Mouse (Mus musculus) small intestine, adult 2 months (tissue): ENCODE measurements around the gene Nrg3. TPM values are rescaled to one million over a fixed set of nuclear protein-coding genes. Genes with fewer than 3 reads are reported as not detected.

Experiments
- H3K27ac ChIP-seq: fragments of 200-500 bp; 2 replicates; pipeline ENCODE4 v1.5.1; 2012; ENCODE audit warnings: low read depth, low read length, control low read depth, inconsistent platforms; ENCODE audit not compliant: insufficient read depth
- H3K27me3 ChIP-seq: fragments of 200-500 bp; 2 replicates; pipeline ENCODE4 v1.6.1; 2012; ENCODE audit warnings: mild to moderate bottlenecking, moderate library complexity, low read length, inconsistent platforms; ENCODE audit not compliant: control insufficient read depth, insufficient read depth
- H3K36me3 ChIP-seq: fragments of 200-500 bp; 2 replicates; pipeline ENCODE4 v1.6.1; 2012; ENCODE audit warnings: mild to moderate bottlenecking, low read length, control low read depth, inconsistent platforms; ENCODE audit not compliant: control insufficient read depth, insufficient read depth
- H3K4me1 ChIP-seq: fragments of 200-500 bp; 2 replicates; pipeline ENCODE4 v1.6.1; 2012; ENCODE audit warnings: low read length, inconsistent platforms, mixed read lengths; ENCODE audit not compliant: control insufficient read depth, insufficient read depth, insufficient read length
- H3K4me3 ChIP-seq: fragments of 200-500 bp; 2 replicates; pipeline ENCODE4 v1.5.1; 2012; ENCODE audit warnings: low read depth, mild to moderate bottlenecking, control low read depth, inconsistent platforms, low read length, moderate library complexity
- CTCF ChIP-seq: fragments of 200-500 bp; IDR thresholded peaks from 2 replicates; pipeline ENCODE4 v1.5.1; 2012; ENCODE audit warnings: low read depth, mild to moderate bottlenecking, control low read depth, inconsistent platforms, low read length, moderate library complexity, mixed read lengths; ENCODE audit not compliant: insufficient replicate concordance, insufficient read length; ENCODE audit errors: extremely low read depth
- POLR2A ChIP-seq: fragments of 200-500 bp; IDR thresholded peaks from 2 replicates; pipeline ENCODE4 v1.6.1; 2012; ENCODE audit warnings: low read depth, mild to moderate bottlenecking, control low read depth, inconsistent platforms, low read length, moderate library complexity
- WGBS: fragments of 180-500 bp; shearing (Covaris S2); methylation state at CpG from one replicate; pipeline ENCODE4 v1.1.7; 2018; 5-methylcytosine and 5-hydroxymethylcytosine counted together
- polyA plus RNA-seq: library from polyadenylated mRNA; depleted of rRNA; stranded (reverse); fragments of >200 nt; gene quantifications from 2 replicates; pipeline ENCODE4 v1.2.3, GENCODE M21; 2012

The Nrg3 gene
- polyA plus RNA-seq, 1 experiment, result 0.18 TPM

GRCm38 (mm10) chr14:38959367-38959766 is 513.5 kb downstream of the Nrg3 start:
- no peak overlapping the region for H3K27ac ChIP-seq
- TF ChIP-seq CTCF, result no peak
- TF ChIP-seq POLR2A, result no peak
- no peak overlapping the region for H3K4me3 ChIP-seq
- H3K36me3 ChIP-seq, result no peaks in the 10 kb centered on the region
- no peaks in the 10 kb centered on the region for H3K27me3 ChIP-seq
- WGBS, result 75% methylated on average over 7 of the region's 7 CpGs
- H3K4me1 ChIP-seq, result no peaks in the 10 kb centered on the region

DNA sequence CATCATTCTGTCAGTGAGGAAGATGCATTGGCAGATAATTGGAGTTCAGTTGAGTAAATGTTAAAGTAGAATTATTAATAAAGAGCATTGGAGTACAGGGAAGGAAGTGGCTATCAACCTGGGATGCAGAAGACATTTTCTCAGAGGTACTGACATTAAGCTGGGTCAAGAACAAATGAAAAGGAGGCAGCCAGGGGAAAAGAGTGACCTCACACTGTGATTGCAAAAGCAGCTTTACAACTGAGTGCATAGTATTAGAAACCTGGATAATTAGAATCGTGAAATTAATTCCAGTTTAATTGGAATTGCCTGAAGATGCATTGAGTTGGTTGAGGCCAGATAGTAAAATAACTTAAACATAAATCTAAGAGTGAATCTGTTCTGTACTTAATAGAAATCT is 535.4 kb downstream of the Nrg3 start:
- 65% methylated on average over 1 of the region's 1 CpGs for WGBS
- H3K27me3 ChIP-seq, result no peaks in the 10 kb centered on the region
- no peaks in the 10 kb centered on the region for H3K36me3 ChIP-seq
- H3K4me1 ChIP-seq, result no peaks in the 10 kb centered on the region
- no peak overlapping the region for H3K4me3 ChIP-seq
- TF ChIP-seq CTCF, result no peak
- TF ChIP-seq POLR2A, result no peak
- H3K27ac ChIP-seq, result no peak overlapping the region

DNA sequence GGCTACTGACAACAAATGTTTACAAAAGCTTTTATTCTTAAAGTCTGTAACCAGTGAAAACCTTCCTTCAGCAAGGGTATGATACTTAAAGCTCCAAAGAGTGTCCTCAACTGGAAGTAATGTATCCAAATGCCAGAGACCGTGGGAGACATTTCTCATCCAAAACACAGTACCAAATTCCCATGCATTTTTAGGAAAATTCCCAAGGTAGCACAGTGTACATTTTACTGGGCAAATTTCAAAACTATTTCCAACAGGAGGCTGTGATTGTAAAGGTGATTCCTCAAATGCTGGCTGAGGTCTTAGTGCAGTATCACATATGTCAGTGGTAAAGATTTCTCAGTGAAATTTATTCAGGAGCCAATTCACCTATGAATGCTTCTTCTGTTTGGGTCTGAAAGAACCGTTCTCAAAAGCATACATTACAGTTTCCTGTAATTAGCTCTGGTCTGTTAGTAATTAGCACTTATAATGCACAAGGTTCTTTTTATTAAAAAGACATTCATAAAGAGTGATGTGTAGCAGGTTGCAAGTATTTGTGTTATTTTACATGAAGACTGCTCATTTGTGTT is 536.3 kb downstream of the Nrg3 start:
- Histone ChIP-seq H3K4me1 (no peaks in the 10 kb centered on the region), H3K27ac (no peak overlapping the region), H3K4me3 (no peak overlapping the region), H3K27me3 (no peaks in the 10 kb centered on the region), H3K36me3 (no peaks in the 10 kb centered on the region)
- WGBS, result 65% methylated on average over 2 of the region's 2 CpGs
- TF ChIP-seq POLR2A, result no peak
- no peak for TF ChIP-seq CTCF

GRCm38 (mm10) chr14:38923652-38924051 is 549.2 kb downstream of the Nrg3 start:
- H3K4me3 ChIP-seq, result no peak overlapping the region
- WGBS, result 80% methylated on average over 1 of the region's 1 CpGs
- H3K27ac ChIP-seq, result no peak overlapping the region
- H3K4me1 ChIP-seq, result no peaks in the 10 kb centered on the region
- TF ChIP-seq CTCF (no peak), POLR2A (no peak)
- H3K27me3 ChIP-seq, result no peaks in the 10 kb centered on the region
- no peaks in the 10 kb centered on the region for H3K36me3 ChIP-seq

- 67% methylated on average over 2 of the region's 2 CpGs for WGBS
- TF ChIP-seq POLR2A (no peak), CTCF (no peak)
- H3K27ac ChIP-seq, result no peak overlapping the region
- H3K4me3 ChIP-seq, result no peak overlapping the region
- H3K4me1 ChIP-seq, result no peaks in the 10 kb centered on the region
- H3K36me3 ChIP-seq, result no peaks in the 10 kb centered on the region
- H3K27me3 ChIP-seq, result no peaks in the 10 kb centered on the region
Measured at GRCm38 (mm10) chr14:38920800-38921199, 552.1 kb downstream of the Nrg3 start.

- no peaks in the 10 kb centered on the region for H3K27me3 ChIP-seq
- WGBS, result 47% methylated on average over 2 of the region's 2 CpGs
- no peaks in the 10 kb centered on the region for H3K36me3 ChIP-seq
- no peaks in the 10 kb centered on the region for H3K4me1 ChIP-seq
- H3K27ac ChIP-seq, result no peak overlapping the region
- TF ChIP-seq CTCF, result no peak
- TF ChIP-seq POLR2A, result no peak
- no peak overlapping the region for H3K4me3 ChIP-seq
Measured at GRCm38 (mm10) chr14:38870591-38870990, 602.3 kb downstream of the Nrg3 start.

DNA sequence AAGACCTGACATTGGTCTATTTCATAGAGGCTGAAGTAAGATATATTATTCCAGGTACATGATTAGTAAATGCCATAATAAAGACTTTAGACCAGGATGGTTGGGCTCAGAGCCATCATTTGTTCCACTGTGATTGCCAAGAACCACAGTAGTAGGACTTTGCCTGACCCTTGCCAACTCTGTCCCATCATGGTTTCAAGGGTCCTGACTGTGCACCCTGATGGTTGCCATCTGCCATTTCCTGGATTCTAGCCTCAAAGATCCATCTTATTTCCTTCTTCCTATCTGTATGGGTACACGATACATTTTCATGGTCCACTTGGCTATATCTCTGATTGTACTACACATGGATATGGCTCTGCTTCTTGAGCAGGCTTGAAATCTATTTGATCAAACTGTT is 625.3 kb downstream of the Nrg3 start:
- Histone ChIP-seq H3K27me3 (no peaks in the 10 kb centered on the region), H3K36me3 (no peaks in the 10 kb centered on the region), H3K4me3 (no peak overlapping the region), H3K27ac (no peak overlapping the region), H3K4me1 (no peaks in the 10 kb centered on the region)
- no peak for TF ChIP-seq POLR2A
- no peak for TF ChIP-seq CTCF
- WGBS, result 81% methylated on average over 1 of the region's 1 CpGs
